17 mouse cellular contexts compared by ENCODE assay signal in genomic region chr6:134781494-134781913, GRCm38 (mm10). TPM values are rescaled to one million over a fixed set of nuclear protein-coding genes. Genes with fewer than 3 reads are reported as not detected.
A peak's percentile ranks its signal among the peaks of the same experiment; 100 is the strongest.
DNase-seq lines count a peak whose midpoint lies in the region; ATAC-seq and TF ChIP-seq lines count a peak whose summit lies in the region.
"Had no signal": no experiment of that assay in that cellular context is flagged by ENCODE, and none has a peak within 500 bp of the region (broad histone marks: within the 10 kb centered on the region; RNA-seq: fewer than 3 reads in every experiment).

No protein-coding gene starts in this region.

- intact Hi-C loops in left cerebral cortex, postnatal 4 days (cut with DNase I): no loop called here

- WGBS in stomach, embryonic 15.5 days: 71% methylated on average over 7 of the region's 7 CpGs
- WGBS in stomach, postnatal 0 days: 77% methylated on average over 7 of the region's 7 CpGs

- no peaks in the 10 kb centered on the region for H3K9me3 ChIP-seq in erythroblast, embryonic 14.5 days (ENCODE audit: control insufficient read depth, low read length)
- no peaks in the 10 kb centered on the region for H3K9me3 ChIP-seq in stomach, embryonic 15.5 days
- H3K9me3 ChIP-seq in stomach, postnatal 0 days (ENCODE audit: control insufficient read depth, low read length): no peaks in the 10 kb centered on the region
- H3K9me3 ChIP-seq: embryonic facial prominence, embryonic 15.5 days; limb, embryonic 10.5 days; midbrain, embryonic 12.5 days; neural tube, embryonic 12.5 days had no signal

- peaks cover 32% of the 10 kb centered on the region for H3K4me1 ChIP-seq in erythroblast, embryonic 14.5 days (ENCODE audit: control insufficient read depth)
- no peaks in the 10 kb centered on the region for H3K4me1 ChIP-seq in stomach, embryonic 15.5 days
- H3K4me1 ChIP-seq in stomach, postnatal 0 days (replicated peaks; ENCODE audit: control insufficient read depth, insufficient read depth): no peaks in the 10 kb centered on the region
- H3K4me1 ChIP-seq: embryonic facial prominence, embryonic 15.5 days; limb, embryonic 10.5 days; midbrain, embryonic 12.5 days; neural tube, embryonic 12.5 days had no signal

- no peak overlapping the region for H3K27ac ChIP-seq in stomach, embryonic 15.5 days
- H3K27ac ChIP-seq in stomach, postnatal 0 days (replicated peaks): no peak overlapping the region
- H3K27ac ChIP-seq: embryonic facial prominence, embryonic 15.5 days; hindbrain, postnatal 0 days; limb, embryonic 10.5 days; midbrain, embryonic 12.5 days; neural tube, embryonic 12.5 days had no signal

- no peak for DNase-seq in stomach, postnatal 0 days (ENCODE audit: low spot score)
- DNase-seq in liver: peak; percentile 77
- no peak for DNase-seq in left cerebral cortex, postnatal 4 days
- DNase-seq in spleen, adult 12 weeks (ENCODE audit: low spot score): no peak
- no peak for DNase-seq in adrenal gland, postnatal 4 days (ENCODE audit: low spot score in 2 of 2)
- DNase-seq: adrenal gland, postnatal 36 days; layer of hippocampus, adult 9-11 months; thymus, adult 18-20 months had no signal

- ATAC-seq in erythroblast, adult 5-6 weeks (replicated peaks; ENCODE audit: low FRiP score, poor library complexity, severe bottlenecking): no peak
- peak; percentile 77; the same call in 1 of the 2 replicates for ATAC-seq in stomach, embryonic 15.5 days (ENCODE audit: insufficient read depth, low FRiP score, low read depth)
- no peak for ATAC-seq in stomach, postnatal 0 days (ENCODE audit: low FRiP score, low TSS enrichment)
- ATAC-seq: forebrain, embryonic 16.5 days; hindbrain, postnatal 0 days had no signal

- no peak for TF ChIP-seq CTCF in stomach, postnatal 0 days (IDR thresholded peaks at IDR 0.05; ENCODE audit: low read depth)

- no peak overlapping the region for H3K4me2 ChIP-seq in stomach, embryonic 15.5 days
- no peak overlapping the region for H3K4me2 ChIP-seq in stomach, postnatal 0 days (replicated peaks; ENCODE audit: low read depth)
- H3K4me2 ChIP-seq: embryonic facial prominence, embryonic 15.5 days; midbrain, embryonic 12.5 days; neural tube, embryonic 12.5 days had no signal

- peak overlapping the region; percentile 51 for H3K4me3 ChIP-seq in erythroblast, embryonic 14.5 days (replicated peaks)
- no peak overlapping the region for H3K4me3 ChIP-seq in stomach, embryonic 15.5 days (replicated peaks)
- H3K4me3 ChIP-seq in stomach, postnatal 0 days (ENCODE audit: low read depth, low read length): no peak overlapping the region
- H3K4me3 ChIP-seq: embryonic facial prominence, embryonic 15.5 days; limb, embryonic 10.5 days; midbrain, embryonic 12.5 days; neural tube, embryonic 12.5 days had no signal

- no peak for TF ChIP-seq EP300 in stomach, postnatal 0 days (optimal IDR thresholded peaks at IDR 0.05)

- no peaks in the 10 kb centered on the region for H3K36me3 ChIP-seq in erythroblast, embryonic 14.5 days (ENCODE audit: control insufficient read depth)
- no peaks in the 10 kb centered on the region for H3K36me3 ChIP-seq in stomach, embryonic 15.5 days
- H3K36me3 ChIP-seq in stomach, postnatal 0 days (ENCODE audit: control insufficient read depth, insufficient read depth, low read length): no peaks in the 10 kb centered on the region
- H3K36me3 ChIP-seq: embryonic facial prominence, embryonic 15.5 days; limb, embryonic 10.5 days; midbrain, embryonic 12.5 days; neural tube, embryonic 12.5 days had no signal

- H3K9ac ChIP-seq in stomach, embryonic 15.5 days: no peak overlapping the region
- no peak overlapping the region for H3K9ac ChIP-seq in stomach, postnatal 0 days (ENCODE audit: low read length)
- H3K9ac ChIP-seq: embryonic facial prominence, embryonic 15.5 days; midbrain, embryonic 12.5 days; neural tube, embryonic 12.5 days had no signal

- no peaks in the 10 kb centered on the region for H3K27me3 ChIP-seq in erythroblast, embryonic 14.5 days (ENCODE audit: control insufficient read depth)
- H3K27me3 ChIP-seq in stomach, embryonic 15.5 days (replicated peaks): no peaks in the 10 kb centered on the region
- no peaks in the 10 kb centered on the region for H3K27me3 ChIP-seq in stomach, postnatal 0 days (ENCODE audit: control insufficient read depth, insufficient read depth, low read length)
- H3K27me3 ChIP-seq: embryonic facial prominence, embryonic 15.5 days; midbrain, embryonic 12.5 days; neural tube, embryonic 12.5 days had no signal

RNA-seq across cellular contexts. Expression of gene Dusp16, which starts 10.9 kb away (rescaled TPM):
- polyA plus RNA-seq in erythroblast, embryonic 14.5 days (2012): 0.22 and 0.52 TPM in 2 replicates
- total RNA-seq in erythroblast, adult 5-6 weeks (2015; ENCODE audit: low replicate concordance): 2.3 TPM in 1 of 2 replicates, not detected in the other
- 0.94 and 3.8 TPM in 2 replicates for total RNA-seq in erythroblast, adult 5-6 weeks (2017; ENCODE audit: low replicate concordance)
- 15.6 and 15.7 TPM in 2 replicates for polyA plus RNA-seq in stomach, embryonic 15.5 days (2015; fragmentation: Nextera tagmentation; extraction: Ambion mirVana)
- polyA plus RNA-seq in stomach, postnatal 0 days (2015; fragmentation: Nextera tagmentation; extraction: Ambion mirVana): 8.6 and 10.6 TPM in 2 replicates
- 1 to 10 TPM; 5.1 to 5.2 TPM for total RNA-seq in left cerebral cortex, postnatal 4 days (2021)
- 10 to 100 TPM; 23.9 to 25.5 TPM for total RNA-seq in adrenal gland, postnatal 4 days (2021)

RNA-seq across cellular contexts. Expression of gene Crebl2, which starts 48.5 kb away (rescaled TPM):
- polyA plus RNA-seq in erythroblast, embryonic 14.5 days (2012): 0.15 and 0.24 TPM in 2 replicates
- total RNA-seq in erythroblast, adult 5-6 weeks (2015; ENCODE audit: low replicate concordance): 23.0 and 23.2 TPM in 2 replicates
- 26.0 and 49.9 TPM in 2 replicates for total RNA-seq in erythroblast, adult 5-6 weeks (2017; ENCODE audit: low replicate concordance)
- polyA plus RNA-seq in stomach, embryonic 15.5 days (2015; fragmentation: Nextera tagmentation; extraction: Ambion mirVana): 3.6 TPM in 2 replicates
- 4.3 and 4.7 TPM in 2 replicates for polyA plus RNA-seq in stomach, postnatal 0 days (2015; fragmentation: Nextera tagmentation; extraction: Ambion mirVana)
- 1 to 10 TPM; 6.5 to 8.1 TPM for total RNA-seq in left cerebral cortex, postnatal 4 days (2021)
- total RNA-seq in adrenal gland, postnatal 4 days (2021): 10 to 100 TPM; 15.5 to 19.8 TPM

Comparison
In these comparisons a context has a peak if more than half of its experiments do, and no peak if none do; other contexts are left out.
1. RNA of gene Dusp16, which starts 10.9 kb away (total RNA-seq): 23.9 to 25.5 TPM in adrenal gland, postnatal 4 days; 5.1 to 5.2 TPM in left cerebral cortex, postnatal 4 days and 0.94 to 3.8 TPM in erythroblast, adult 5-6 weeks; every median in the first group is over 4 times any median in the second.